Mouse (Mus musculus) frontal cortex, postnatal 10 days (tissue): ENCODE measurements around the gene Lpin2.

Source experiments
- DNase-seq, 2 experiments: peaks; one replicate each; pipeline ENCODE4 v3.0.0; 2022; ENCODE audit warnings: low spot score in 2 of 2, mixed read lengths in 1 of 2

The Lpin2 gene

DNA sequence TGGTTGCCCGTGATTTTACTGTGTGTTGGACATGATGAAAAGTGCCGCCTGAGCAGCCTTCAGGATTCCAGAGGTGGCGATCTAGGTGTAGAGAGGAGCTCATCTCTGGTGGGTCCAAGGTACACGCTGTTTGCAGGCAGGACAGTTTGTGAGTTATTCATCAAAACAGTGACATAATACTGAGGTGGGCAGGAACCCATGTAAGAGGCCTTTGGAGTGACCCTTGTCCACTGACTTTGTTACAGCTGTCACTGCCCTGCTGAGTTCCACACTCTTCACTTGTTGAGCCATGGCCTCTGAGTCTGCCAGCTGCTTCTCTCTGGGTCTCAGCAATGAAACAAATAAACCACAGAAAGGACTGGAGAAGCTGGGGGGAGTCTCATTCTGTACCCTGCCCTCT is 19.8 kb downstream of the Lpin2 start:
- DNase-seq, result no peak

DNA sequence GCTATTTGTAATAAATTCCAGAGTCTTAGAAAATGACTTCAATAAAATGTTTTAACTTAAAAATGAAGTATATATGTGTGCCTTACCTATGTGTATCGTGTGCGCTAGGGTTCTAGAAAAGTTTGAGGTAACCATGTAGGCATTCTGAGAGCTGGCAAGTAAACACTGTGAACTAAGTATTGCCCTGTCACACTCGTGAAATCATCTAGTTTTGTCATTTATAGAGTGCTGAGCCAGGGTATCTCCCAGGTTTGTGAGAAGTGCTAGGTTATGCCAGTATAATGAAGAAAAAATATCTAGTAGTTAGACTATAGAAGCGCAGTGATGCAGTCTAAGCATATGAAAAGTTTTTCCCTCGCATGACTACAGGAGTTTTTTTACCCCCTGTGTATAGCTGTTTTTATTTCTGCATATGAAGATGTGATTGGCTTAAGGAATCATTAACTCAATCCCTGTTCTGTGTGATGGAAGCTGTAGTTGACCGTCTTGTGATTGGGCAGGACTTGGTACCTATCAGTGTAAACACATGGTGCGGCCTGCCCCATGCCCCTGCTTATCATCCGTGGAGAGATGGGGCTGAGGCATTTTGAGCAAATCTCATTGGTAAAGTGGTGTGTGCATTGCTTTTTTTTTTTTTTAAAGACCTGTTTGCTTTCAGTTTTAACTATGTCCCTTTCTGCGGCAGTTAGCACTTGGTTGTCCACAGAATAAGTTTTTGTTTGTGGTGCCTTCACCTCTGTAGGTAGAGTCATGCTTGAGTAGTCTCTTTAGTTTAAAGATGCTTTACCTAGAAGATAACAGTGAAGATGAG is 21.8 kb downstream of the Lpin2 start:
- no peak for DNase-seq

DNA sequence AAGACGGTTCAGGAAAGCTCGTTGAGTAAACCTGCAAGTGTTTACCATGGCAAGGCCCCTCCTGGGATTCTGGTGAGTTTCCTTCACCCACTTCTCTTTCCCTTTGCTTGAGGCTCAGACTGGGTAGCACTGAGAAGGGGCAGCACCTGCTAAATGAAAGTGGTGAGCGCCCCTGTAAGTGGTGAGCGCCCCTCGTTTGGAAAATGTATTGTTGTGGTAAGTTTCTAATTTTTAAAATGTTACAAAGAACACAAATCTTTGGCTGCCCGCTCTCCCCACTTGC is 22.4 kb downstream of the Lpin2 start:
- no peak for DNase-seq

DNA sequence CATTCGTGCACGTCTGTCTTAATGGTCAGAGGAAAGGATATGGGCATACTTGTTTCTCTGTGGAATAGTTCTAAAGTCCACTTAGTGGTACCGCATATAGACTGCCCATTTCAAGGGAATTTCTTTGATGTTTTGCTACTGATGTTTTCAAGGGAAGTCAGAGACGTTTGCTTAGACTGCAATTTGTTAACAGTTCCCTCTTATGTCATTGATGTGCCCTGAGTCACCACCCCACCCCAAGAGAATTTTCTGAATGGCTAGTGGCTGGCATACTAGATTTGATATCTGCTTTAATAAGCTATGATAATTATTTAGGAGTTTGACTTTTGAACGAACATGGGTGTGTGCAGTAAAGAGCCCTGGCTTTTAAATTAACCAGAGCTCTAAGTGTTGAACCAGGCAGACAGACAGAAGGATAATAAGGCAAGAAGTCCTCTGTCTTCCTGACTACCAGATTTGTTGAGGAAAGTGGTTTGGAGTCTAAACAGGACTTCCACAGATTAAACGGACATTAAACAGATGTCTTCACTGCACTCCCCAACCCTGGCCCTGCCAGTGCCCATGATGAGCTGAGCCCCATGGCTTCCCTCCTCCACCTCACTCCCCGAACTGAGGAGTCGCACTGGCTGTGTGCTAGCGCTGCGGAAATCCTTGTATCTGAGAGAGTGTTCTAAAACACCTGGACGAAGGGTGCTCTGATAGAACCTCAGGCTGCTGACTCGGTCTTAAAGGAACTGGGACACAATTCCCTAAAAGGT is 24.0 kb downstream of the Lpin2 start:
- DNase-seq, result no peak

DNA sequence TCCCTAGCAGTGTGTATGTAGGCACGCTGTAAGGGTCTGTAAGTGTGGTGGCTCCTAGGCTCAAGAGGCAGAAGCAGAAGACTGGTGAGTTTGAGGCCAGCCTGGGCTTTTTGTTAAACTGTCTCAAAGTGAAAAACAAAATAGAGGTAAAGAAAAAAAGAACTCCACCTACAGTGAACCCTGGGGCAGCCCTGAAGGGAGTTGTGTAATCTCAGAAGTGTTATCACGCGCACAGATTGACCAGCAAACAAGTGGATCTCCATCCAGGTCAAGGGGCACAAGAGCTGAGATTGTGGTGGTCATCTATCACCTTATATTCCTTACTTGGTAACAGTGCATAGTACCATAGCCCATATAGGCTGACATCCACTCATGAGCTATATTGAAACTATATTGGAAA is 24.9 kb downstream of the Lpin2 start:
- no peak for DNase-seq

DNA sequence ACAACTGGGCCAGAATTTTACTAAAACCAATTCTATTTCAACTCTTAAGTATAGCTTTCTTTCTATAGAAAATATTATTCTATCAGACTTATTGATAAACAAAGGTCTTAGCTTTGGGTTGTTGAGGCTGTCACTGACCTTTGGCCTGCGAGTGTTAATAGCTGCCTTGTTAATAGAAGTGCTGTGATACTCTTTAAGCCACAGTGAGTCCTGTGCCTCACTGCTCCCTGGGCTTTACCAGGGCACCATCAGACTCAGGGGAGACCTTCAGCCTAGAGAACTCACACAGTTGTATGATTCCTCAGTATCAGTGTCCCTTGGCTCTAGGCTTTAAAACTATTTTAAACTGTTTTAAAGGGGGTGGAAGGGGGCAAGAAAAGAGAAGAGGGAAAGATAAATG is 26.0 kb downstream of the Lpin2 start:
- no peak for DNase-seq

DNA sequence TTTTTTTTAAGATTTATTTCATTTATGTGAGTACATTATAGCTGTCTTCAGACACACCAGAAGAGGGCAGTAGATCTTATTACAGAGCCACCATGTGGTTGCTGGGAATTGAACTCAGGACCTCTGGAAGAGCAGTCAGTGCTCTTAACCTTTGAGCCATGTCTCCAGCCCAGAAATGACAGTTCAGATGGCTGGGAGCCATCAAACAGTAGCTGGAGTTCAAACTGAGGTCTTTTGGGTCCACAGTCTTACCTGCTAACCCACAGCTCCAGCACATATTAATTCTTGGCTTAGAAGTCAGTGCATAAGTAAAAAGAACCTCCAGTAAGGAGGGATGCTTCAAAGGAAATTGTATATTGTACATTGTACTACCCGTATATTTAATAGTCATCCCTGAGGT is 26.6 kb downstream of the Lpin2 start:
- DNase-seq, result no peak

DNA sequence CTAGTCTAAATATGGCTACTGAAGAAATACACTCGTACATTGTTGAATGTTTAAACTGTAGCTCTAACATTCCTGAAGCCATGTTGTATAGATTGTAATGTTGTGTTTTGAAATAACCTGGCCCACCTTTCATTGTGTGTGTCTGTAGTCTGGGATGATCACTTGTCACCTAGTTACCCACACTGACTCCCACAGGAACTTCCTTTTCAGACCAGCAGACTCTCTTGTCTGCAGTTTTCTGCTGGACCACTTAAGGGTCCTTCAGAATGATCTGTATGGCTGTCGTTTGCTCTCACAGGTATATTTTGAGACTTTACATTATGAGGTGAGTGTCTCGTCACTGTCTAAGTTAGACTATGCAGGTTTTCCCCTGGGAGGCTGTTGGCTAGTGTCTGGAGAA is 27.6 kb downstream of the Lpin2 start:
- DNase-seq, result no peak

DNA sequence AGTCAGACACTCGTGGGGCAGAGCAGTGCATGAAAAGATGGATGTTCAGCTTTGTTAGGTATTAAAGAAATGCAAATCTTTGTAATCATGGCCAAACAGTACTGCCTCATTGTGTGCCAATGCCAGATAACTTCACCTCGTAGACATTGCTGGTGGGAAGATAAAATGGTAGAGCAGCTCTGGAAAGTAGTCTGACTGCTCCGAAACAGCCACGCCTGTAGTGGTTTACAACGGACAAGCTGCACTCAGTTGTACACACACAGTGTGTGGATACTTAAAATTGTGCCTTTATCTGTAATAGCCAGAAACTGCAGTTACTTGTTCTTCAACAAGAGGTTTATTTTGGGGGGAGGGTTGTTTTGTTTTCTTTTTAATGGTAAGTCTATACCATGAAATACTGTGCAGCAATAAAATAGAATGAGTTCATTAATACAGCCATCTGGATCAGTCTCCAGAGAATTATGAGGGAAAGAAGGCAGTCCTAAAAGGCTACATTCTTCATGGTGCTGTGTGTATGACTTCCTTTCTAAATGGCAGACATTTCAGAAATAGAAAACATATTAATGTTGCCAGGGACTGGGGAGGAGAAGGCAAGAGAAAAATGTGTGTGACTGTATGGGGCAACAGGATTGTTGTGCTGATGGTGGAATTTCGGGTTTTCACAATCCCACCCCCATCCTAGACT is 29.7 kb downstream of the Lpin2 start:
- DNase-seq, result no peak

DNA sequence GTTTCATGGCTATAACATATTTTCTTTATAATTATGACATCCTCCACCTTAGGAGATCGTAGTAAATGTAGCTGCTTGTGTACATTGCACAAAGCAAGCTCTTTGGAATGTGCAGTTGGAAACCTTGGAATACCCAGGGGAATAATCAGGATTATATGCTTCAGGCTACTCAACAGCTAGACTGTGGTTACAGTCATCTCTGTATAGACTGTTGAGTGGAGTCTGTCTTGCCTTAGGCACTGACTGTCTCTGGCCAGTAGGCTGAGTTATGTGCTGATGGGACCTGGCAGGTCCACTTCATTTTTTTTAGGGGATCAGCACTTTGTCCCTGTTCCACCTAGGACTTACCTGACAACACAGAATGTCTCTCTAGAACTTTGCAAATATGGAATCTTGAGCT is 31.3 kb downstream of the Lpin2 start:
- DNase-seq, result no peak

DNA sequence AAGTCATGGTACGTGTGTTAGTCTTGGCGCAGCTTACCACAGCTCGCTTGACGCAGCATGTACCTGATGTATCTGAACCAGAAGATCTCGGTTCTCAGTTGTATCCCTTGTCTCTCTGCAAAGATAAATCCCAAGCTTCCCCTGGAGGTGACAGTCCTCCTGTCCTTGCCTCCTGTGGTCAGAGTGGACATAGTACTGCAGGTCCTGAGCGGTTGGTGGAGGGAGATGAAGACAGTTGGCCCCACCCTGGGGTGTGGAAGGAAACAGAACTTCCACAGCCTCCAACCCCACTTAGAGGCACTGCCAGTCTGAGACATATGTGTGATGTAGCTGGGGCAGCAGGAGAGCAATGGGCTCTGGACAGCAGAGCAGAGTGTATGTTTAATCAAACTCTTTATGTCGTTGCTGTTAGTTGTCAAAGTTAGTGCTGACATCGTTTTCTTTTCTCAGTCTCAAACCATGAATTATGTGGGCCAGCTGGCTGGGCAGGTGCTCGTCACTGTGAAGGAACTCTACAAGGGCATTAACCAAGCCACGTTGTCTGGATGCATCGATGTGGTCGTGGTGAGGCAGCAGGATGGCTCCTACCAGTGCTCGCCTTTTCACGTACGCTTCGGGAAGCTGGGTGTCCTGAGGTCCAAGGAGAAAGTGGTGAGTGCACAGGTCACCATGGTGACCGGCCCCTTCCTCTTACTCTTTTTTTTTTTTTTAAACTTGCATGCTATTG is 32.3 kb downstream of the Lpin2 start:
- no peak for DNase-seq

DNA sequence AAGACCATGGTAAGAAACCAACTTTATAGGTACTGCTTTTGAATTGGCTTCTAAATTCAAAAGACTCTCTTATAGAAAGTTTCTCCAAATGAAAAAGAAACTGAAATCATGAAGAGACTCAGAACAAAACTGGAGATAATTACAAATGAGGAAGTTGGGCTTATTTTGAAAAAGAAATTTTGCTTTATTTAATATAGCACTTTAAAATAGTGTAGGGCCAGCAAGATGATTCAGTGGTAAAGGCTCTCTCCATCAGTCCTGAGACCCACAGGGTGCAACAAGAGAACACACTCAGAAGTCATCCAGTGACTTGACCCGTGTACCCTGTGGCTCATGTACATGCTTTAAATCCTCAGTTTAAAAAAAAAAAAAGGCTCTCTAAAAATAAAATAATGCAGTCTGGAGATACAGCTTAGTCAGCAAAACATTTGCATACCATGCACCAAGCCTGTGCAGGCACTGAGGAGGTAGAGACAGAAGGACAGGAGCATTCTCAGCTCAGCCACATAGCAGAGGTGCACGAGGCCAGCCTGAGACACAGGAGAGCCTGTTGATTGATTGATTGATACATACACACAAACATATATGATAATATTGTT is 33.0 kb downstream of the Lpin2 start:
- DNase-seq, result no peak

DNA sequence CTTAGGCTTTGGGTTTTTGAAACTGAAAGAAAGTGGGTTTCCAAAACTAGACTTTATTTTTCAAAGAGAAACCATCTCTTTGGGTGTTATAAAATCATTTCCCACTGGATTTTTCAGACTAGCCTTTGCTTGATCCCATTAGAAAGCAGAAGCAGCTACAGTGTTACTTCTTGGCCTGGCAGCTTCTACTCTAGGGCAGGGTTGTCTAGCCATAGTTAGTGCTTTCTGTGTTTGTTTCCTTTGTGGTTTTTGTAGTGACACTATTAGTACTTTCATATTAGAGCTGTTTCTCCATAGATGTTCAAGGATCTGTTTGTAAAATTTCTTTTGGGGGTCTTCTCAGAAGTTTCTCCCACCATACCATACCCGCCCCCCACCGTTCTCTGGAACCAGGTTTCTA is 33.9 kb downstream of the Lpin2 start:
- no peak for DNase-seq

DNA sequence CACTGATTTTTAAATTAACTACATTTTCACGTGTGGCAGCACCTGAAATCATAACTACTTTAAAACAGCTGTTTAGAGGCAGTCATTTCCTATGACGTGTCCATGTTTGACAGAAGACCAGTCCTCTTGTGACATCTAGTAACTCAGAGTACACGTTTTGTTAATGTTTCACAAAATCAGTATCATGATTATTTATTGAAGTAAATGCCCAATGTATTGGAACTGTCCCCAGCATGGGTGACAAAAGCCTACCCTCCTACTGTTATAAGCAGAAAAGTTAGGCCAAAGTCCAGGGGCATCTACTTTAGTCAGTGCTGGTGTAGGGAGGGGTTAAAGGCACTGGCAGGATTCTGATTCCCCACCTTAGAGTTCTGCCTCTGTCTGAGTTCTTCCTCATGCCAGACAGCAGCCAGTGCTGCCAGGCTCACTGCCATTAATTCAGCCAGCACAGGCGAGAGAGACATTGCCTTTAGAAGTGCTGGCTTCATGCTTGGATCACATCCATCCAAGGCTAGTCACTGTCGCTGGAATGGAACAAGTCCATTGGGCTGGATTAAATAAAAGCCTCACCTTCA is 34.8 kb downstream of the Lpin2 start:
- DNase-seq, result no peak

DNA sequence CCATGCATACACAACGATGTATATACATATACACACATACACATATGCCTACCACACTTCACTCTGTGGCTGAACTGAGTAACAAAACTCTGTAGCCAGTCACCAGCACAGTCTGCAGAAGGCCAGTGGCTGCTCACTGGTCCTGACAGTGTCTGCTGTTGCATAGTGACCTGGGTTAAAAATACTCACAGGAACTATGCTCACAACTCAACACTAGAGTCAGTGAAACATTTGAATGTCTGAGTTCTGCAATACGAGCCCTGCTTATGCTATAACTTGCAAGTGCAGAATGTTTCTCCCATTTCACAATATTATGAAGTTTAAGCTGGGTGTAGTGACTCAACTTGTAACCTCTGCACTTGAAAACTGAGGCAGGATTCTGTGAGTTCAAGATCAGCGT is 39.0 kb downstream of the Lpin2 start:
- DNase-seq, result no peak

DNA sequence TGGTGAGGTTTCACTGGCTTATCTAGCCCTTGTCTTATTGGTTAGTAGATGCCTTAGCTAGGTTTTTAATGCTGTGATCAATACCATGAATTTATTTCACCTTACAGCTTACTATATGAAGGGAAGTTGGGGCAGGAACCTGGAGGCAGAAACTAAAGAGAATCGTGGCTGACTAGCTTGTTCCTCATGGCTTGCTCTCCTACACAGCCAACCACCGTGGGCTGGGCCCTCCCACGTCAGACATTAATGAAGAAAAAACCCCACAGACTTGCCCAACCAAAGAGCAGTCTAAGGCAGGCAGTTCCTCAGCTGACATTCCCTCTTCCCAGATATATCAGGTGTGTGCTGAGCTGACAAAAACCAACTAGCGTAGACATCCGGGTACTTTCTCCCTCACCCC is 41.3 kb downstream of the Lpin2 start:
- no peak for DNase-seq

DNA sequence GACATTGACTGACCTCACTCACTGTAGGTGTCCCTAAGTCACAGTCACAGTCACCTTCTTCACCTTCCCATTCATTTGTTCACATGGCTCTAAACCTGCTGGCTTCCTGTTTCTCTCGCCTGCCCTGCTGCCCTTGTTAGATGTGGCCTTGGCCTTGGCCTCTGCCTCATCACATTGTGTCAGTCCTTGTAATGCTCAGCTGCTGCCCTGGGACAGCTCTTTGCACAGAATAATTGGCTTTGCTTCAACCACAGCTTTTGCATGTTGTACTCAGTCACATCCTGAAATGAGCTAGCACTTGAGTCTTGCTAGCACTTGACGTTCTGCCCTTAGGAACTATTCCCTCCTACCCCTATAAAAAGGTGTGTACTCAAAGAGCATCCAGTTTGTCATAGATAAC is 42.2 kb downstream of the Lpin2 start:
- no peak for DNase-seq

DNA sequence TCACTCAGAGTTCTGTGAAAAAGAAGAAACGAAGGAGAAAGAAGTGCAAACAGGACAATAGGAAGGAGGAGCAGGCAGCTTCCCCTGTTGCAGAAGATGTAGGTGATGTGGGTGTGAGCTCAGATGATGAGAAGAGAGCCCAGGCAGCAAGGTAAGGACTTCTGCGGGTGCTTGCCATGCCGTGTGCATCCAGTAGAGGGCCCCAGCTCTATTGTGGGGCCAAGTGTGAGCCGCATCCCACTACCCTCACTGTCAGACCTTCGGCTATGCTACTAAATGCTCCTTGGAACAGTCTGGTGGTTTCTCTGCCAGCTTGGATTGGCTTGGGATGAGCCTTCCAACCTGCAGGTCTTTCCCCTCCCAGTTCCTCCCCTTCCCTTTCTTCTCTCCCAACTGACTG is 42.7 kb downstream of the Lpin2 start:
- no peak for DNase-seq

DNA sequence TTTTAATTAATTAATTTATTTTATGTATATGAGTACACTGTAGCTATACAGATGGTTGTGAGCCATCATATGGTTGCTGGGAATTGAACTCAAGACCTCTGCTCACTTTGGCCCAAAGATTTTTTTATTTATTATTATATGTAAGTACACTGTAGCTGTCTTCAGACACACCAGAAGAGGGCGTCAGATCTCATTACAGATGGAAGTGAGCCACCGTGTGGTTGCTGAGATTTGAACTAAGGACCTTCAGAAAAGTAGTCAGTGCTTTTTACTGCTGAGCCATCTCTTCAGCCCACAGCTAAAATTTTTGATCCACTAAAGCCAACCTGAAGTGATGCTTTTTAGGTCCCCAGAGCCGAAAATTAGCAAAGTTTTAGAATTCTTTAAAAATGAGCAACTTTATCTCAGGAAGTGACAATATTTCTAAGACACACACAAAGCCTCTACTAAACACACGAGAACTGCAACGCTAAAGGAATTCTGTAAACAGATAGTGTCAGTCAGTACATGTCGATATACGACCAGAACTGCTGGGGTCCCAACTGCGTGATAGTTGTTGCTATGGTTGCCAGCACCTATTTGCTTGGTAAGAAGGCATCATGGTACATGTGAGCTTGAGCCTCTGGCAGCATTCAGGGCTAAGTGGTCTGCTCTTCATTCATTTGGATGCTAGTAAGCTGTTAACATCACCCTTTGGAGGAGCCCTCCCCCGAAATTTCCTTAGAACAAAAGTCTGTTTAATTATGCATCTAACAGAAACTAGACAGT is 45.0 kb downstream of the Lpin2 start:
- no peak for DNase-seq

DNA sequence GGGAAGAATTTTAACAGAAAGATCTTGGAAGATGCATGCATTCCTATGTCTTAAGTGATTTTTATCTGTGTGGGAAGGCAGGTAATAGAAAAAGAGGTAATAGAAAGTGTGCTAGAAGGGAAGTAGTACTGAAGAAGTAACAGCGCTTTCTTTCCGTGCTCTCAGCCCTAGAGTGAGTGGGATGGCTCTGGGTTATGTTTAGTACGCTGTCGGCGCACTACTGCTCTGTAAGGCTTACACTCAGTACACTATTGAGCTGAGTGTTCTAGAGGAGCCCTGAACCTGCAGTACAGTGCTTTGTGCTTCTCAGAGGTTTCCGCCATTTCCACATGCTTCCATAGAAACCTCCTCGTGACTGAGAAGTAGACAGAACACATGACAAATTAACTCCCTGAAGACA is 46.3 kb downstream of the Lpin2 start:
- no peak for DNase-seq
